Mouse (Mus musculus) kidney, adult 2 months (tissue): ENCODE data around the gene Adgrl4. TPM values are rescaled to one million over a fixed set of nuclear protein-coding genes. Genes with fewer than 3 reads are reported as not detected.

ENCODE experiments used
- DNase-seq: peaks from one replicate; pipeline ENCODE4 v3.0.0; 2021
- H3K27ac ChIP-seq: fragments of 200-500 bp; 2 replicates; pipeline ENCODE4 v1.5.1; 2012; ENCODE audit warnings: low read depth, low read length, control low read depth, inconsistent platforms; ENCODE audit not compliant: insufficient read depth
- H3K27me3 ChIP-seq: fragments of 200-500 bp; replicated peaks from 2 replicates; pipeline ENCODE4 v1.6.1; 2012; ENCODE audit warnings: mild to moderate bottlenecking, moderate library complexity, low read length, inconsistent platforms; ENCODE audit not compliant: control insufficient read depth, insufficient read depth
- H3K36me3 ChIP-seq: fragments of 200-500 bp; 2 replicates; pipeline ENCODE4 v1.6.1; 2012; ENCODE audit warnings: mild to moderate bottlenecking, moderate library complexity, low read length, inconsistent platforms; ENCODE audit not compliant: control insufficient read depth, insufficient read depth
- H3K4me1 ChIP-seq: fragments of 200-500 bp; 2 replicates; pipeline ENCODE4 v1.6.1; 2011; ENCODE audit warnings: low read length; ENCODE audit not compliant: control insufficient read depth, insufficient read depth
- H3K4me3 ChIP-seq: fragments of 200-500 bp; 2 replicates; pipeline ENCODE4 v1.5.1; 2011; ENCODE audit warnings: mild to moderate bottlenecking, low read depth, low read length, control low read depth; ENCODE audit not compliant: insufficient read depth
- CTCF ChIP-seq: fragments of 200-500 bp; conservative IDR thresholded peaks from 2 replicates; pipeline ENCODE4 v1.5.1; 2011; ENCODE audit warnings: low read depth, mild to moderate bottlenecking, control low read depth, low read length, moderate library complexity, mixed read lengths; ENCODE audit not compliant: insufficient read depth, insufficient read length
- POLR2A ChIP-seq: fragments of 200-500 bp; IDR thresholded peaks from one replicate; pipeline ENCODE4 v1.6.1; 2011; ENCODE audit warnings: low read depth, low read length, control low read depth
- WGBS: fragments of 180-500 bp; shearing (Covaris S2); methylation state at CpG from one replicate; pipeline ENCODE4 v1.1.7; 2018; 5-methylcytosine and 5-hydroxymethylcytosine counted together
- polyA plus RNA-seq: library from polyadenylated mRNA; depleted of rRNA; stranded (reverse); fragments of >200 nt; gene quantifications from 2 replicates; pipeline ENCODE4 v1.2.3, GENCODE M21; 2012

Gene Adgrl4
- polyA plus RNA-seq, 1 experiment = 35.1 TPM

DNA sequence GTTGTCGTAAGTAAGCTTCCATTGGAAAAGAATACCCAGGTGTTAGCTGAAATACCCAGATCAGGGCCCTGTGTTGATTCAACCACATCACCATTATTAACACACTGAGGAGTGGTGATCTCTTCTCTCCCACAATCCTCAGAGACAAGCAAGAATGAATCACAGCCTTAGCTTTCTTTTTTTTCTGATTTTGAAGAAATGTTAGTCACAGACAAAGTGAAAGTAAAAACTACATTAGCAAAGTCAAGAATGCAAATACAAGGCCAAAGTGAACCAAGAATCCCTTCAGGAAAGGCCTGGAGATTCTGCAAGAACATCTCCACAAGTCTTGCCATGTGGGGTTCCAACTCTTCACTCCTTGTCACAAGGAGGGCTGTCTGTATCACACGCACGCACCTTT is 67.9 kb downstream of the Adgrl4 start:
- no peak for TF ChIP-seq POLR2A
- no peak for TF ChIP-seq CTCF
- Histone ChIP-seq H3K36me3 (no peaks in the 10 kb centered on the region), H3K4me3 (no peak overlapping the region), H3K27me3 (no peaks in the 10 kb centered on the region), H3K27ac (no peak overlapping the region), H3K4me1 (no peaks in the 10 kb centered on the region)
- no peak for DNase-seq
- 91% methylated on average over 3 of the region's 3 CpGs for WGBS

DNA sequence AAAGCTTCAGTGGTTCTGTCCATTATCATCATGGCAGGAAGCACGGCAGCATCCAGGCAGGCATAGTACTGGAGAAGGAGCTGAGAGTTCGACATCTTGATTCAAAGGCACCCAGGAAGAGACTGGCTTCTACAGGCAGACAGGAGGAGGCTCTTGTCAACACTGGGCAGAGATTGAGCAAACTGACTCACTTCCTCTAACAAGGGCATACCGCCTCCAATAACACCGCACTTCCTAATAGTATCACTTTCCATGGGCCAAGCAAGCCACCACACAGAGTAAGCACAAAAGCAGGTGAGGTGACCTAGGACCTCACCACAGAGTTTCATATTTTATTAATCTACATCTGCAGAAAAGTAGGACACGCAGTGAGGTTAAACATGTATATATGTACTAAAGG is 73.5 kb downstream of the Adgrl4 start:
- no peaks in the 10 kb centered on the region for H3K4me1 ChIP-seq
- H3K36me3 ChIP-seq = no peaks in the 10 kb centered on the region
- no peak overlapping the region for H3K27ac ChIP-seq
- no peak overlapping the region for H3K4me3 ChIP-seq
- TF ChIP-seq POLR2A = no peak
- no peak for TF ChIP-seq CTCF
- DNase-seq = no peak
- no peaks in the 10 kb centered on the region for H3K27me3 ChIP-seq
- WGBS = 89% methylated on average over 5 of the region's 5 CpGs

DNA sequence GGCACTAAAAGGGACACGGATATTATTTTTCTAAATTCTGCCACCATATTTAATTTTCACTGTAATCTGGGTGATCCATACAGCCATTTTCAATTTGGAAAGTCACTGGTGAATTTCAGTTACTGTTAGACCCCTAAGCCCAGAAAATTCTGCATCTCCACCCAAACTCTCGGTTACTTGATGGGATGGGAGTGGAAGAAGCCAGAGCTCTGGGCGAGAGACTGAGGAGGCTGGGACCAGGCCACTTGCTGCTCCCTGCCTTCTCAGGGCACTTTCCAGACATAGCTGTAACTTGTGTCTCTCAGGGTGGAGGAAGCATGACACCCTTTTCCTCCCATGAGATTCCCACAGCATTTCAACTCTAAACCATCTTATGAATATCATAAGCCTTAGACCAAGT is 109.5 kb downstream of the Adgrl4 start:
- Histone ChIP-seq H3K27me3 (no peaks in the 10 kb centered on the region), H3K4me3 (no peak overlapping the region), H3K36me3 (no peaks in the 10 kb centered on the region), H3K4me1 (no peaks in the 10 kb centered on the region), H3K27ac (no peak overlapping the region)
- no peak for TF ChIP-seq CTCF
- no peak for TF ChIP-seq POLR2A
- no peak for DNase-seq
- 86% methylated on average over 3 of the region's 3 CpGs for WGBS

DNA sequence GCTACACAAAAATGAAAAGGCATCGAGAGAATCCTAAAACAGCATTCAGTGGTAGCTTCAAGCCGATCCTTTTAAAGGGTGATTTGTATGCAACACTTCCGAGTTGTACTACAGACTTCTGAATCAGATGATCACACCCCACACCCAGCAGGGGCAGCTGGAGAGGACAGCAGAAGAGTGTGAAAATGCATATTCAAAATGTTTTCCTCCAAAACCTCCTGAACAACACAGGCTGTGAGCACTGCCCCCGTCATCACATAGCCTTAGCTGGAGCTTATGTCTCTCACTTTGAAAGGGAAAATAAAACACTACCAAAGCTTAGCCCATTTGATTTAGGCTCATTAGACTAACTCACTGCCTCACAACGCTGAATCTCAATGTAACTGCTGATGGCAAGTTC is 113.3 kb downstream of the Adgrl4 start:
- no peak overlapping the region for H3K4me3 ChIP-seq
- no peak for TF ChIP-seq POLR2A
- TF ChIP-seq CTCF = no peak
- no peak overlapping the region for H3K27ac ChIP-seq
- 50% methylated on average over 5 of the region's 5 CpGs for WGBS
- H3K36me3 ChIP-seq = no peaks in the 10 kb centered on the region
- no peaks in the 10 kb centered on the region; the same call in 1 of the 2 replicates for H3K27me3 ChIP-seq
- DNase-seq = no peak
- no peaks in the 10 kb centered on the region for H3K4me1 ChIP-seq

DNA sequence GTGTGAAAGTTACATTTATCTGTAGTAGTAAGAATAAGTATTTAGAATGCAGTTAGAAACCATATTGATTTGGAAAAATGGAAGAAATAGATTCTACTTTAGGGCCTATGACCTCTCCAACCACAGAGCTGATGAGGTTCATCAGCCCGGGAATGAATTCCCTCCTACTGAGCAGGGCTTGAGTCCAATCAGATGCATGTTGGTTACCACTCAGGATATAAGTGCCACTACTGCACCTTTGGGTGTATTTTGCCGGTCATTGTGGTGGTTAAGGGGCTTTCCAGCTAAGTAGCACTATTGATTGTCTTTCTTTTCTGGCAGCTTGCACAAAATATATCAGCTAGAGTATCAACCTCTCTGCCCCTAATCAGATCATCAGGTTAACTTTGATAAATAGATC is 118.9 kb downstream of the Adgrl4 start:
- no peak overlapping the region for H3K27ac ChIP-seq
- WGBS = 68% methylated on average over 2 of the region's 2 CpGs
- TF ChIP-seq POLR2A = no peak
- no peaks in the 10 kb centered on the region for H3K4me1 ChIP-seq
- no peaks in the 10 kb centered on the region for H3K36me3 ChIP-seq
- no peak for DNase-seq
- H3K27me3 ChIP-seq = no peaks in the 10 kb centered on the region; the same call in 1 of the 2 replicates
- H3K4me3 ChIP-seq = no peak overlapping the region

DNA sequence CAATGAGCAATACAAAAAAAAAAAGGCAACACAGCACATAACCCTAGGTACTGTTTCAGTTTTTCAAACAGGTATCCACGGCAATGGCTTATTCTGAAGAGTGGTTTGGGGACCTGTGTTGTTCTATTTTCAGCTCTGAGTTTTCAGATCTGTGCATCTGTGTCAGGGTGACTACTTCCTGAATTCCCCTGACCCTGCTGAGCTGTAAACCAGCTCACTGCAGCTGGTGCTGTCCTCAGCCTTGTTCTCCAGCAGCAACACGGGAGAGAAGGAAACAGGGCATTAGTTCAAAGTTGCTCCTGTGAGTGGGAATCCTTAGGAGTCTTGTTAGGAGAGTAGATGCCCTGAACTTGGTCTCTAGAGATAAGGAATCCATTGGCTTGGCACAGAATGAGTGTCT is 119.4 kb downstream of the Adgrl4 start:
- no peak for TF ChIP-seq POLR2A
- no peak for TF ChIP-seq CTCF
- H3K27me3 ChIP-seq = no peaks in the 10 kb centered on the region; the same call in 1 of the 2 replicates
- no peak overlapping the region for H3K27ac ChIP-seq
- no peaks in the 10 kb centered on the region for H3K4me1 ChIP-seq
- no peak overlapping the region for H3K4me3 ChIP-seq
- no peak for DNase-seq
- H3K36me3 ChIP-seq = no peaks in the 10 kb centered on the region
- 34% methylated on average over 2 of the region's 2 CpGs for WGBS

DNA sequence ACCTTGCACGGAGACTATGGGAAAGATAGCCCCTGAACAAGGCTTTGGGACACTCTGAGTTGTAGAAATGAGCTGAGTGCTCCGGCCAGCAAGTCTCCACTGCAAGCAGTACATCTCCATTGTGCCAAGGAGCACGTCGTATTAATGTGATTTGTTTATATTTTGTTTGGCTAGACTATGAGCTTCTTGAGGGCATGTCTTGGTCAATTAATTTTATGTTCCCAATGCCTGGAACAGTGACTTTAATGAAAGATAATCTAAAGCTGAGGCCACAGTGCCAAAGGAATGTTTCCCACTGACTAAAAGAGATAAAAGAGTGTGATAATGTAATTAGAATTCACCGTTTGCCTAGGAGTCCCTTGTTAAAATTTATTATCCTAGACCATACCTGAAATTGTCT is 119.9 kb downstream of the Adgrl4 start:
- Histone ChIP-seq H3K27me3 (no peaks in the 10 kb centered on the region; the same call in 1 of the 2 replicates), H3K4me1 (no peaks in the 10 kb centered on the region), H3K27ac (no peak overlapping the region), H3K4me3 (no peak overlapping the region), H3K36me3 (no peaks in the 10 kb centered on the region)
- TF ChIP-seq CTCF (no peak), POLR2A (no peak)
- DNase-seq = no peak
- WGBS = 25% methylated on average over 5 of the region's 5 CpGs

DNA sequence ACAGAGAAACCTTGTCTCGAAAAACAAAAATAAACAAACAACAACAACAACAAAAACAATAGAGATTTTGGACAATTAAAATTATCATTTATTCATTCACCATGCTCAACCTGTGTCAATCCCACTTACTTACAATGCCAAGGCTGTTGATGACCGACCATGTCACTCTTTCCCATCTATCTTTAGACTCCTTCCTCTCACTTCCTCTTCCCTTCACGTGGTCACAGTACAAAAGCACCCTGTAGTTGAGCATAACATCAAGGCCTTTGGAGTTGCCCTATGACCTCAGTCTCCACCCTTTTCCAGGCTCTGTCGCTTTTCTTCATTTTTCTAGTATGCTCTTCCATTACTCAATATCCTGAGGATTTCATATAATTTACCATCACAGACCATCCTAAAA is 120.7 kb downstream of the Adgrl4 start:
- DNase-seq = no peak
- TF ChIP-seq CTCF (no peak), POLR2A (no peak)
- H3K27me3 ChIP-seq = no peaks in the 10 kb centered on the region
- no peaks in the 10 kb centered on the region for H3K4me1 ChIP-seq
- no peak overlapping the region for H3K27ac ChIP-seq
- H3K4me3 ChIP-seq = no peak overlapping the region
- 75% methylated on average over 4 of the region's 4 CpGs for WGBS
- H3K36me3 ChIP-seq = no peaks in the 10 kb centered on the region
